Mouse (Mus musculus) embryonic facial prominence, embryonic 13.5 days (tissue): ENCODE results near the gene Garnl3. TPM values are rescaled to one million over a fixed set of nuclear protein-coding genes. Genes with fewer than 3 reads are reported as not detected.

Source experiments
- ATAC-seq: fragments of 200-750 bp; cut with Nextera tagmentation; 2 replicates; pipeline ENCODE4 v1.8.0; 2017; ENCODE audit warnings: low read depth; ENCODE audit not compliant: insufficient number of reproducible peaks, insufficient read depth, low FRiP score, low TSS enrichment
- H3K27ac ChIP-seq: fragments of 300-500 bp; sonication (generic); 2 replicates; pipeline ENCODE4 v1.5.1; 2015; ENCODE audit warnings: moderate library complexity, mild to moderate bottlenecking, inconsistent platforms
- H3K27me3 ChIP-seq: fragments of 300-500 bp; sonication (generic); 2 replicates; pipeline ENCODE4 v1.6.1; 2015; ENCODE audit warnings: mild to moderate bottlenecking, inconsistent platforms
- H3K36me3 ChIP-seq: fragments of 300-500 bp; sonication (generic); 2 replicates; pipeline ENCODE4 v1.6.1; 2015; ENCODE audit warnings: mild to moderate bottlenecking, inconsistent platforms
- H3K4me1 ChIP-seq: fragments of 300-500 bp; sonication (generic); 2 replicates; pipeline ENCODE4 v1.6.1; 2015; ENCODE audit warnings: inconsistent platforms
- H3K4me2 ChIP-seq: fragments of 300-500 bp; sonication (generic); 2 replicates; pipeline ENCODE4 v1.6.1; 2015; ENCODE audit warnings: moderate library complexity, mild to moderate bottlenecking, inconsistent platforms
- H3K4me3 ChIP-seq: fragments of 300-500 bp; sonication (generic); 2 replicates; pipeline ENCODE4 v1.5.1; 2015; ENCODE audit warnings: mild to moderate bottlenecking, inconsistent platforms
- H3K9ac ChIP-seq: fragments of 300-500 bp; sonication (generic); 2 replicates; pipeline ENCODE4 v1.6.1; 2015; ENCODE audit warnings: mild to moderate bottlenecking, inconsistent platforms
- H3K9me3 ChIP-seq: fragments of 300-500 bp; sonication (generic); 2 replicates; pipeline ENCODE4 v1.6.1; 2016; ENCODE audit warnings: inconsistent platforms
- WGBS: fragments of 180-500 bp; shearing (Covaris S2); methylation state at CpG from one replicate; pipeline ENCODE4 v1.1.7; 2015; ENCODE audit warnings: mixed read lengths; 5-methylcytosine and 5-hydroxymethylcytosine counted together
- polyA plus RNA-seq: library from polyadenylated mRNA; unstranded; fragments of >200 nt; fragmentation: Nextera tagmentation; extraction: Ambion mirVana; gene quantifications from 2 replicates; pipeline ENCODE4 v1.2.1, GENCODE M21; 2015

Gene Garnl3
- polyA plus RNA-seq, 1 experiment from 2014 or later: 11.2 TPM

- no peak overlapping the region for H3K9ac ChIP-seq
- peaks cover 8% of the 10 kb centered on the region; the same call in 1 of the 2 replicates for H3K4me1 ChIP-seq
- no peak overlapping the region for H3K4me2 ChIP-seq
- ATAC-seq: no peak
- WGBS: 52% methylated on average over 3 of the region's 3 CpGs
- H3K27ac ChIP-seq: no peak overlapping the region
- H3K4me3 ChIP-seq: no peak overlapping the region
- no peaks in the 10 kb centered on the region for H3K36me3 ChIP-seq
- H3K9me3 ChIP-seq: no peaks in the 10 kb centered on the region
- no peaks in the 10 kb centered on the region for H3K27me3 ChIP-seq
Observed at GRCm38 (mm10) chr2:33045899-33046298, 85.6 kb downstream of the Garnl3 start.

- 59% methylated on average over 6 of the region's 6 CpGs for WGBS
Observed at GRCm38 (mm10) chr2:33042781-33043180, 88.7 kb downstream of the Garnl3 start.

GRCm38 (mm10) chr2:33041571-33041970, 89.9 kb downstream of the Garnl3 start:
- Histone ChIP-seq H3K4me3 (no peak overlapping the region), H3K9me3 (no peaks in the 10 kb centered on the region), H3K27ac (no peak overlapping the region), H3K27me3 (no peaks in the 10 kb centered on the region), H3K36me3 (no peaks in the 10 kb centered on the region), H3K4me1 (peaks cover 5% of the 10 kb centered on the region; the same call in 1 of the 2 replicates), H3K9ac (no peak overlapping the region), H3K4me2 (no peak overlapping the region)
- no peak for ATAC-seq
- WGBS: 26% methylated on average over 3 of the region's 3 CpGs

More at GRCm38 (mm10) chr2:33042781-33043180, 88.7 kb downstream of the Garnl3 start:
- no peak overlapping the region for H3K4me3 ChIP-seq
- H3K4me2 ChIP-seq: no peak overlapping the region
- ATAC-seq: no peak
- H3K36me3 ChIP-seq: no peaks in the 10 kb centered on the region
- H3K4me1 ChIP-seq: peaks cover 8% of the 10 kb centered on the region; the same call in 1 of the 2 replicates
- no peak overlapping the region for H3K9ac ChIP-seq
- H3K9me3 ChIP-seq: no peaks in the 10 kb centered on the region
- no peak overlapping the region for H3K27ac ChIP-seq
- no peaks in the 10 kb centered on the region for H3K27me3 ChIP-seq

DNA sequence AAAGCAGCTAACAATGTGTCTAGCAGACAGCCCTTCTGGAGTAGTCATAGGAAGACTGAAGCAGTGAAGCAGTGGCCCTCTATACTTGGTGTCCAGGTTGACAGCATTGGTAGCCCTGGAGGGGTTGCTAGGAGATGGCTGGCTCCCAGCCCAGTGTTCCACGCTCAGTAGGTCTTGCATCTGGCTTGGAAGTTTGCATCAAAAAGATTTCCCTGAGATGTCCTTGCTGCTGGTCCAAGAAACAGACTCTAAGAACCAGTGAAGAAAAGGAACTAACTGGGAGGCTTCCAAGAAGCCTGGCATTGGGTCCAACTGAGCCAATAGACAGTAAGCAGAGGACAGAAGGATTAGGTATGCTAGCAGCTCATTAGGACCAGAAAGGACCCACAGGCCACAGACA, 94.0 kb downstream of the Garnl3 start:
- H3K27ac ChIP-seq: no peak overlapping the region
- H3K36me3 ChIP-seq: no peaks in the 10 kb centered on the region
- no peaks in the 10 kb centered on the region; the same call in 1 of the 2 replicates for H3K4me1 ChIP-seq
- no peak overlapping the region for H3K4me3 ChIP-seq
- H3K27me3 ChIP-seq: no peaks in the 10 kb centered on the region
- ATAC-seq: no peak
- no peak overlapping the region for H3K9ac ChIP-seq
- H3K4me2 ChIP-seq: no peak overlapping the region
- H3K9me3 ChIP-seq: no peaks in the 10 kb centered on the region
- 82% methylated on average over 1 of the region's 1 CpGs for WGBS

- Histone ChIP-seq H3K9me3 (no peaks in the 10 kb centered on the region), H3K27me3 (no peaks in the 10 kb centered on the region), H3K27ac (no peak overlapping the region), H3K4me1 (no peaks in the 10 kb centered on the region; the same call in 1 of the 2 replicates), H3K9ac (no peak overlapping the region), H3K4me2 (no peak overlapping the region), H3K36me3 (peaks cover 2% of the 10 kb centered on the region; the same call in 1 of the 2 replicates), H3K4me3 (no peak overlapping the region)
- 45% methylated on average over 1 of the region's 1 CpGs for WGBS
- no peak for ATAC-seq
Observed at GRCm38 (mm10) chr2:33035297-33035696, 96.2 kb downstream of the Garnl3 start.

DNA sequence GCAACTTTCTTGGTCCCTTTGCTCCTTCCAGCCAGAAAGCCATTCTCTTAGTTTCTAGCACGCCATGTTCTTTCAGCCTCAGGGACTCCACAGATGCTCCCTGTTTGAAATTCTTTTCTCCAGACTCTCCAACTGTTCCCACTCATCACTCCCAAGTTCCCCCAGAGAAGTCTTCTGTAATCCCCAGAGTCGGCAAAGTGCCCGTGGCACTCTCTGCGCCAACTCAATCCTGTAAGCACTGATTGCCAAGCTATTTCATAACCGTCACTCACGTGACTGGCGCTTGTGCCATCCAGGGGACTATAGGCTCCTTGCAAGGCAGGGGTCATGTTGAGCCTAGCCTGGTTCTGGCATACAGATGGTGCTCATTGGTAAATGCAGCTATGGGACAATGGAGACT, 98.2 kb downstream of the Garnl3 start:
- Histone ChIP-seq H3K9me3 (no peaks in the 10 kb centered on the region), H3K4me1 (no peaks in the 10 kb centered on the region; the same call in 1 of the 2 replicates), H3K4me2 (no peak overlapping the region), H3K9ac (no peak overlapping the region), H3K4me3 (no peak overlapping the region), H3K27me3 (no peaks in the 10 kb centered on the region), H3K36me3 (peaks cover 3% of the 10 kb centered on the region; the same call in 1 of the 2 replicates), H3K27ac (no peak overlapping the region)
- WGBS: 87% methylated on average over 7 of the region's 7 CpGs
- no peak for ATAC-seq

GRCm38 (mm10) chr2:33032391-33033062, 98.9 kb downstream of the Garnl3 start:
- 78% methylated on average over 5 of the region's 5 CpGs for WGBS
- no peak for ATAC-seq
- Histone ChIP-seq H3K9me3 (no peaks in the 10 kb centered on the region), H3K4me3 (no peak overlapping the region), H3K4me2 (no peak overlapping the region), H3K36me3 (peaks cover 3% of the 10 kb centered on the region), H3K27me3 (no peaks in the 10 kb centered on the region), H3K4me1 (no peaks in the 10 kb centered on the region; the same call in 1 of the 2 replicates), H3K27ac (no peak overlapping the region), H3K9ac (no peak overlapping the region)

DNA sequence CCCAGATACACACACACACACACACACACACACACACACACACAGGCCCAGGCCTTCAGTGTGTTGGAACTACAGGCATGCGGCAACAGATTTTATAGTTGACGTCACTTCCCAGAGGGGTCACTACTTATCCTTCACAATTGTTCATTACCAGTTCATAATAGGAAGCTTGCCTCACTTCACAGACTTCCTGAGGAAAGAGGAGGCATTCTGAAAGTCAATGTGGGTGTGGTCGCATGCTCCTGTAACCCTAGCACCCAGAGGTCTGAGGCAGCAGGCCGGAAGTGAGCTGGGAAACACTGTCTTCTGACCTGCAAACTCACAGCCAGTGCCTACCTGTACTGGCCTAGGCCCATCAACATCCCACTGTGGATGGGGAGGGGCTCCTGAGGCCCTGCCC, 106.4 kb downstream of the Garnl3 start:
- no peak overlapping the region for H3K27ac ChIP-seq
- no peak overlapping the region for H3K9ac ChIP-seq
- no peak overlapping the region for H3K4me3 ChIP-seq
- no peaks in the 10 kb centered on the region for H3K9me3 ChIP-seq
- H3K36me3 ChIP-seq: peaks cover 4% of the 10 kb centered on the region; the same call in 1 of the 2 replicates
- H3K4me2 ChIP-seq: no peak overlapping the region
- H3K27me3 ChIP-seq: no peaks in the 10 kb centered on the region
- WGBS: 78% methylated on average over 4 of the region's 4 CpGs
- ATAC-seq: no peak
- no peaks in the 10 kb centered on the region for H3K4me1 ChIP-seq

DNA sequence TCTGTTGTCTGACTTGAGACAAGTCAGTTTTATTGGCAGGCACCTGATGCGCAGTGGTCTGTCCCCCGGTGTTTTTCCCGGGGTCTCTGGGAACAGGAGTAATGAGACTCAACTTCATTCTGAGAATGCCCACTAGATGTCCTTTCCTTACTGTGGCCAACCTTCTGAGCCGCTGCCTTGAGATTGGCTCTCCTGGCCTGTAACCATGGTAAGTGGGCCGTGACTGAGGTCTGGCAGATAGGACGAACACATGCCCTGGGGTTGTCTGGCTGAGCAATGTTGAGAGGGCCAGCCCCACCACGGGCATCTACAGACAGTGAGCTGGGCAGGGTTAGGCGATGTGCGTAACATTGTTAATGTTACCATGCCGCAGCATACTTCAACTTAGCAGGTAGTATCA, 106.9 kb downstream of the Garnl3 start:
- Histone ChIP-seq H3K4me3 (no peak overlapping the region), H3K4me1 (no peaks in the 10 kb centered on the region), H3K27ac (no peak overlapping the region), H3K9ac (no peak overlapping the region), H3K27me3 (no peaks in the 10 kb centered on the region), H3K4me2 (no peak overlapping the region), H3K36me3 (peaks cover 4% of the 10 kb centered on the region; the same call in 1 of the 2 replicates), H3K9me3 (no peaks in the 10 kb centered on the region)
- no peak for ATAC-seq
- WGBS: 65% methylated on average over 10 of the region's 10 CpGs

DNA sequence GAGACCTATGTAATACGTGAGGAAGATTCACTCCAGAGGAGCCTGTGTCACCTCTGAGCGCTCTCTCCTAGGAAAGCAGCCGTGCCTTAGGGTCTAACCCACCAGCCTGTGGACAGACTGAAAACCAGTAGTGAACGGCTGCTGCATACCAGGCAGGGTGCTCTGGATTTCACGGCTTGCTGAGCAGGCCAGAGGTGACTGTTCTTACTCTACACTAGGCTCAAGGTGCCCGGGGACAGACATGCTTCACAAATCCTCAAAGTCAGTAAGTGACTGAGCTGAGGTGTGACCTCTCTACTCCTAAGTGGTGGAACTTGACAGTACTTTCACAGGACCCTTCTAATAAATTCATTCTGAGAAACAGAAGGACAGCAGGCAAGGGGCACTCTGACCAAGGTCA, 108.6 kb downstream of the Garnl3 start:
- Histone ChIP-seq H3K27me3 (no peaks in the 10 kb centered on the region), H3K4me3 (no peak overlapping the region), H3K4me1 (no peaks in the 10 kb centered on the region), H3K4me2 (no peak overlapping the region), H3K27ac (no peak overlapping the region), H3K9me3 (no peaks in the 10 kb centered on the region), H3K9ac (no peak overlapping the region), H3K36me3 (peaks cover 4% of the 10 kb centered on the region; the same call in 1 of the 2 replicates)
- no peak for ATAC-seq
- 68% methylated on average over 6 of the region's 6 CpGs for WGBS

DNA sequence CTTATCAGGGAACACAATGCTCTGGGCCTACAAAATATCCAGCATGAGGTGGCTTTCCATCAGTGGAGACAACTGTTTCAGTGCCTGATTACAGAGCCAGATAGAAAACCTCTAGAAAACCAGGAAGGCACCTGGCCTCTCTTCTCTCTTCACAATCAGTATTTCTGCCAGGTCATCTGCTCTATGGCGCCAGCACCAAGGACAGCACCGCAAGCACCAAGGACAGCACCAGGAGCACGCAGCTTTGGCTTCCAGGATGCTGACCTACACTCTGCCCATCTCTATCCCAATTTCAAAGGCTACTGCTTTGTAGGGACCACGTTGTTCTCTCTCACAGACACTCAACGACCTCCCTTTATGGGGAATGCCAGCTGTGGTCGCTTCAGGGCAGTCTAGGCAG, 113.4 kb downstream of the Garnl3 start:
- Histone ChIP-seq H3K4me1 (no peaks in the 10 kb centered on the region), H3K9ac (no peak overlapping the region), H3K27ac (no peak overlapping the region), H3K4me2 (no peak overlapping the region), H3K4me3 (no peak overlapping the region), H3K27me3 (no peaks in the 10 kb centered on the region), H3K36me3 (no peaks in the 10 kb centered on the region), H3K9me3 (no peaks in the 10 kb centered on the region)
- WGBS: 7% methylated on average over 6 of the region's 6 CpGs
- ATAC-seq: 0 out of 2 replicates have a peak, but pooled peaks have one; percentile 10

DNA sequence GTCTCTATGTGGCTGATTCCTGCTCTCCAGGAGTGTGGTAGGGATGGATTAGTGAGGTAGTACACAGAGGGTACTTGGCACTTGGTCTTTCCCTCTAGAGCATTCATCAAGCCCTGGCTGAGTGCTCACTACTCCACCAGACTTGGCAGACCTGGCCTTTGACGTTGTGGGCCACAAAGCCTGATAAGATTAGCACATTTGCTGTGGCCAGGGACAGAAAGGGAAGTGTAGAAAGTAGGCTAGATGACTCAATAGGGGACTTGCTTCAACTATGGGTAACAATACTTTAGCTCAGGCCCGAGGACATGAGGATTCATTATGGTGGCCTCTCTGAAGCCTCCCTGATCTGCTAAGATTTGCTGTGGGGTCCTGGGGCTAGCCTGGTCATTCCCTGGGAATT, 114.3 kb downstream of the Garnl3 start:
- Histone ChIP-seq H3K9me3 (no peaks in the 10 kb centered on the region), H3K27me3 (no peaks in the 10 kb centered on the region), H3K27ac (no peak overlapping the region), H3K4me1 (no peaks in the 10 kb centered on the region), H3K36me3 (no peaks in the 10 kb centered on the region), H3K9ac (no peak overlapping the region), H3K4me2 (no peak overlapping the region), H3K4me3 (no peak overlapping the region)
- 76% methylated on average over 2 of the region's 2 CpGs for WGBS
- ATAC-seq: no peak
